Mouse (Mus musculus) left cerebral cortex, postnatal 10 days (tissue): Measurements from ENCODE around the gene Ahcyl1. TPM values are rescaled to one million over a fixed set of nuclear protein-coding genes. Genes with fewer than 3 reads are reported as not detected.
"Not testable (repeated sequence)": the region's sequence is repeated elsewhere in the genome, so short reads cannot be mapped to it uniquely, and the experiment has no call there.

Experiments
- DNase-seq, 2 experiments: peaks; one replicate each; pipeline ENCODE4 v3.0.0; 2021 to 2022; ENCODE audit warnings: low spot score in 2 of 2, mixed read lengths in 1 of 2; ENCODE audit errors: extremely low spot score in 1 of 2
- intact Hi-C: fragments of 180-260 bp; cut with DNase I; formaldehyde crosslinking; loops from one replicate; pipeline ENCODE4 v1.15.1; 2025
- total RNA-seq, 2 experiments: library from RNA; stranded (reverse); gene quantifications; 2 replicates each; pipeline ENCODE4 v1.2.3; 2021

The Ahcyl1 gene
- 100 to 1,000 TPM; 246 to 267 TPM for total RNA-seq

- DNase-seq = peak; percentile 99
- intact Hi-C loops = loop anchor here (1.0 to 5.0 kb wide), 4 partner anchors 61 to 366 kb away; no protein-coding TSS in a partner anchor
These were observed at the start of gene Ahcyl1 for GRCm38 (mm10) chr3:107695948-107696881. Gene Ahcyl1, minus strand, starts transcription at chr3:107696560.

DNA sequence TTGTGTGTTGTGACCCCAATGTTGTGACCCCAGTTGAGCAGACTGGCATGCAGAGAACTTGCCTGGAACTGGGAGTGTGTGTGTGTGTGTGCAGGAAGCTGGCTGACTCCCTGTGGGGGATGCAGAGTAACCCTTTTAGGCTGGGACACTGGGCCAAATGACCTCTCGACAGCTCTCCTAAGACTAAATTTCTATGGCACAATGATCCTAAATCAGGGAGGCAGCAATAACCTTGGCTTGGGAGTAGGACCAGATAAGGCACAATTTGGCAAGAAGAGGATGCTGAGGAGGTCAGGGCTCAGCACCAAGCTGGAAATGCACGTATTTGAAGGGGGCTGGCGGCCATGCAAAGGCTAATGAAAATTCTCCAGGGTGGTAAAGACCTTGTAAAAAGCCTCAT is 49.7 kb upstream of the Ahcyl1 start:
- DNase-seq = no peak
- intact Hi-C loops = no loop called here

DNA sequence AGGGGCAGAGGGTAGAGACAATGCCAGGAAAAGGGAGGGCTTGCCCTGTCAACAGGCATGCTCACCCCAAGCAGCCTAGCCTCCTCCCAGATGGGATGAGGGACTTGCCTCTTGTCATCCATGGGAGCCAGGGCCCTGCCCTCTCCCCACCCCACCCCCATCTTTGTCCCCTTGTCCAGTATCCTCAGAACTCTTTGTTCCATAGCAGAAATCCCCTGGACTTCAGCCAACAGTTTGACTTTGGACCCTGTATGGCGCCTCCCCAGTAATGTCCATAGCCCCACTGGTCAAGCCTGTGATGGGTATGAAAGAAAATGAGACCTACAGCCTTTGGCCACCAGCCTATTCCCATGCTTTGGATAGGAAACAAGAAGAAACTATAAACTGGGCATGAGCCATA is 47.3 kb upstream of the Ahcyl1 start:
- intact Hi-C loops = no loop called here
- DNase-seq = no peak

DNA sequence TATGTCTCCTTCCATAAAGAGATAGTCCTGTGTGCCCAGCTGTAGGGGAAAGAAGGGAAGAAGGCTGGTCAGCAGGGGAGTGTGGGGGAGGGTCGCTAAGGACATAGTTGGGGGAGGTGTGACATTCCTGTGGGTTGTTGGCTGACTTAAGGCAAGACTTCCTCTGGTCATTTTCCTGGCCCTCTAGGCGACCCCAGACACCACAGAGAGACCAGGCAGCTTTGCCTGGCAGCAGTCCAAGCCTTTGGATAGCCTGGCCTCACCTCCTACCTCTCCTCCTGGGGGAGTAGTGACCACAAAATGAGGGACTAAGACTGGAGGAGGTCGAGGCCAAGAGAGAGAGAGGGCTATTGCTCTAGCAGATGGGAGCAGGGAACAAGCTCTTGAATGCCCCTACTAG is 46.7 kb upstream of the Ahcyl1 start:
- intact Hi-C loops = no loop called here
- DNase-seq = peak in 1 of 2 experiments; percentile 62

- no peak for DNase-seq
- intact Hi-C loops = no loop called here
These were observed 45.8 kb upstream of the Ahcyl1 start for GRCm38 (mm10) chr3:107742071-107742710.

DNA sequence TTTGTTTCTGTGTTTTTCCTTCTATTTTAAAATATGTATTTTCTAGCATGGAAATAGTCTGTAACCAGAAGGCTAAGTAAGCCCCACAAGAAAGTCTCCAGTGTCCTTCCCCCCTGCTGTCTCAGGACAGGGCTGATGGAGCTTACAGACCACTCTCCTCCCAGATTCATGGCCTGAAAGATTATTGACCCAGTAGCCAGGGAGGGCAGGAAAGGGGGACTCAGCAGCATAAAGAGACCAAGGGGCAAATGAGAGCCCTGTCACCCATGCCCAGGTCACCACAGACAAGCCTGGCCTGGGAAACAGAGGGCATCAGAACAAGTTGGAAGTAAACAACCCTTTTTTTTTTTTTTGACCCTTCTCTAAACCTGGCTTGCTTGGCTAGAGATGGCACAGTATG is 45.0 kb upstream of the Ahcyl1 start:
- no peak for DNase-seq
- intact Hi-C loops = no loop called here

GRCm38 (mm10) chr3:107740578-107741207 is 44.3 kb upstream of the Ahcyl1 start:
- DNase-seq = peak; percentile 34 to 86
- intact Hi-C loops = no loop called here

GRCm38 (mm10) chr3:107739966-107740365 is 43.6 kb upstream of the Ahcyl1 start:
- DNase-seq = no peak
- intact Hi-C loops = loop anchor here (5.0 kb wide), 1 partner anchor 38 kb away; no protein-coding TSS in a partner anchor

GRCm38 (mm10) chr3:107739456-107739855 is 43.1 kb upstream of the Ahcyl1 start:
- intact Hi-C loops = loop anchor here (5.0 kb wide), 1 partner anchor 37 kb away; no protein-coding TSS in a partner anchor
- no peak for DNase-seq

GRCm38 (mm10) chr3:107738620-107739019 is 42.3 kb upstream of the Ahcyl1 start:
- DNase-seq = no peak
- intact Hi-C loops = loop anchor here (5.0 kb wide), 1 partner anchor 36 kb away; no protein-coding TSS in a partner anchor

DNA sequence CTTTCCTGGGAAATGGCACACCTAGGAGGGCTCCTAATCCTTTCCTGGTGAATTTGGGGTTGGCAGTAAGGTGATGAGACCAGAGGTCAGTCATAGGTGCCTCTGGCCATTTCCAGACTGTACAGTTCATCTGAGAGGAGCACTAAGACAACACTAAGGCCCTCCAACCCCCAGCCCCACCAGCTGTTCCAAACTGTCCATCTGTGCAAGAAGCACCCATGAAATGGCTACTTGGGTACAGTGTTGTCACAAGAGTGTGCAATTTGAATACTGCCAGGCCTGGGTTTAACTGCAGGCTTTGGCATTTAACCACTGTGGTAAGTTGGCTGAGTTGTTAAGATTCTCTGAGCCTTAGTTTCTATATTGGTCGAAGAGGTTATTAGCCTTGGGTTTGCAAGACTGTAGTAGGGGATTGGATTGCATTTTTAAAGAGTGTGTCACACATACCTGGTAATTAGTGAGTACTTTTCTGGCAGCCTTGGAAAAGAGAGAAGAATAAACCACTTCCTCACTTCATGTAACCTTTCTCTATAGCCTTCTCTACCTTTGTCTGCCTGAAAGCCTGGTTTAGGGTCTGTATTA is 41.3 kb upstream of the Ahcyl1 start:
- no peak for DNase-seq
- intact Hi-C loops = loop anchor here (5.0 kb wide), 1 partner anchor 35 kb away; no protein-coding TSS in a partner anchor

- intact Hi-C loops = loop anchor here (5.0 kb wide), 1 partner anchor 33 kb away; no protein-coding TSS in a partner anchor
These were observed 39.3 kb upstream of the Ahcyl1 start for GRCm38 (mm10) chr3:107735620-107736019.

GRCm38 (mm10) chr3:107733329-107733728 is 37.0 kb upstream of the Ahcyl1 start:
- DNase-seq = no peak
- intact Hi-C loops = no loop called here

More at GRCm38 (mm10) chr3:107735620-107736019, 39.3 kb upstream of the Ahcyl1 start:
- not testable (repeated sequence) for DNase-seq

- intact Hi-C loops = no loop called here
- no peak for DNase-seq
These were observed 33.9 kb upstream of the Ahcyl1 start for GRCm38 (mm10) chr3:107730236-107730635.

DNA sequence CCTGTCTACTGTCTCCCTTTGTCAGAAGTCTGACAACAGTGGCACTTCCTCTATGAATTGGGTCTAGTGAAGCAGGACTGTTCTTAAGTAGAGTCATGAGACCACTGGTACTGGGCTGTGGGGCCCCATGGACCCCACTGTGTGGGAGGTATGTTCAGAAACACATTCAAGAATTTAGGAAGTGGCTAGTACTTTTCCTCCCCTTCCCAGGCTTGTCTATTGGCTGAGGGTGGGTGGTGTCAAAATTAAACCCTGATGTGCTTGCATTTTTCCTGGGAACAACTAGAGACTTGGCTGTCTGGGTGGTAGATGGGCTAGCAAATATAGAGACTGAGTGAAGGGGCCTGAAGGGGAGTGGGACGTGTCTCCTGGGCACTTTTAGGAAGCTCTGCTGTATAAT is 32.1 kb upstream of the Ahcyl1 start:
- no peak for DNase-seq
- intact Hi-C loops = no loop called here

DNA sequence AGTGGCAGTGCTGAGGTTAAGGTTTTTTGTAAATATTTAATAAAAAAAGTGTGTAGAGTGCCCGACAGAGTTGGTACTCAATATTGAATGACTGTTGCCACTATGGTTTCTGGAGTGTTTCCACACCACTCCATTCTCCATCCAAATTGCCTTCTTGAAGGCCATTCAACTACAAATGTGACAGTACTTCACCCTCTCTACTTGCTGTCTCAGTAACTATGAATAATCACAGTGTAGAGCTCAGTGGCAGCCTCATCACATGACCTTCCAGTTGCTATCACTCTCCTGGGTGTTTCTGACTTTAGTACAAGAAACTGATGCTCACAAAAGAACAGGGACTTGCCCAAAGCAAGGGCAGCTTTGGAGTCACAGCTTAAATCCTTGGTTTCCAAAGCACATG is 19.6 kb upstream of the Ahcyl1 start:
- no peak for DNase-seq
- intact Hi-C loops = no loop called here

DNA sequence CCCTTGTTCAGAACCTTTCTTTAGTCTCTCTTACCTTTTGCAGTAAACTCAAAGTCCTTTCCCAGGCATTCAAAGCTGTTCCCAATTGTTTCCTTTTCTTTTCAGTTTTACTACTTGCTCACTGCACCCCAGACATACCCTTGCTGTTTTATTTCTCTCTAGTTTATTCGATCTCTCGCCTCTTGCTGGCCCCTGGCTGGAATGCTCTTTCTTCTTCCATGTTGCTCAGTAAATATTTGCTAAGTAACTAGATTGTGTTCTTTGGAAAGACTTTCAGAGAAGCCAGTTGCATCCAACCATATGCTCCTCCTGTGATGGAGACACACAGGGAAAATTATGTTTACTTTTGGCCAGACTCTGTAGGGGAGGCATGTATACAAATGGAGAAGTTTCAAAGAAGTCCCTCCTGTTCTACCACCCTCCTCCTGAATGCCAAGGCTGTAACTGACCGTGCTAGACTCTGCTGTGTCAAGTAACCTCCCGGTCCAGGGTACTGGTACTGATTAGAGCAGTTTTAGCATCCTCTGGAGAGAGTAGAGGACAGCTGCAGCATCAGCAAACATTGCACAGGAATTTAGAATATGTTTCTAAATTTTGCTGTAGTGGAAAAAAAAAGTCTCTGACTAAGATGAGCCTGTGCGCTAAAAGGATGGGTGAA is 18.0 kb upstream of the Ahcyl1 start:
- intact Hi-C loops = no loop called here
- DNase-seq = no peak

GRCm38 (mm10) chr3:107712081-107712480 is 15.7 kb upstream of the Ahcyl1 start:
- intact Hi-C loops = no loop called here

More at GRCm38 (mm10) chr3:107712081-107712480, 15.7 kb upstream of the Ahcyl1 start:
- no peak for DNase-seq
